Mouse (Mus musculus) ES-E14 (cell line): ENCODE results near the gene Mrpl53.

Experiments
- CHD2 ChIP-seq: IDR thresholded peaks from 2 replicates; pipeline ENCODE4 v1.6.1; 2014; ENCODE audit warnings: mild to moderate bottlenecking, low read depth, low read length, inconsistent platforms
- HCFC1 ChIP-seq: IDR thresholded peaks from 2 replicates; pipeline ENCODE4 v1.6.1; 2012; ENCODE audit warnings: low read length, inconsistent platforms, borderline replicate concordance; ENCODE audit not compliant: insufficient read depth
- MAFK ChIP-seq: IDR thresholded peaks from 2 replicates; pipeline ENCODE4 v1.6.1; 2014; ENCODE audit warnings: mild to moderate bottlenecking, low read depth, low read length, inconsistent platforms; ENCODE audit not compliant: insufficient read depth

GRCm38 (mm10) chr6:83092416-83093127, 16.3 kb upstream of the Mrpl53 start:
- TF ChIP-seq CHD2 (no peak), HCFC1 (no peak), MAFK (no peak)
